Mouse (Mus musculus) heart, postnatal 0 days (tissue): ENCODE measurements around the gene Bcor.

ENCODE experiments used
- CTCF ChIP-seq: IDR thresholded peaks from 2 replicates; pipeline ENCODE4 v1.5.1; 2016; ENCODE audit warnings: antibody characterized with exemption, control low read depth, low read depth
- EP300 ChIP-seq: IDR thresholded peaks from 2 replicates; pipeline ENCODE4 v1.6.1; 2016; ENCODE audit warnings: antibody characterized with exemption, low read depth

- TF ChIP-seq CTCF (no peak), EP300 (no peak)
Measured at GRCm38 (mm10) chrX:12009046-12009445, 151.1 kb downstream of the Bcor start.
